Mouse (Mus musculus) G1E-ER4 (cell line): ENCODE data around the gene Olfr816. TPM values are rescaled to one million over a fixed set of nuclear protein-coding genes. Genes with fewer than 3 reads are reported as not detected.
"Not testable (repeated sequence)": the region's sequence is repeated elsewhere in the genome, so short reads cannot be mapped to it uniquely, and the experiment has no call there.

Experiments used
- GATA1 ChIP-seq: IDR thresholded peaks from one replicate; pipeline ENCODE4 v1.8.0; 2012; ENCODE audit warnings: low read length, inconsistent platforms
- polyA plus RNA-seq: library from polyadenylated mRNA; stranded (reverse); fragments of >175 nt; gene quantifications from 2 replicates; pipeline ENCODE4 v1.2.3, GENCODE M21; 2012

Gene Olfr816
- polyA plus RNA-seq, result not detected in 2 replicates

DNA sequence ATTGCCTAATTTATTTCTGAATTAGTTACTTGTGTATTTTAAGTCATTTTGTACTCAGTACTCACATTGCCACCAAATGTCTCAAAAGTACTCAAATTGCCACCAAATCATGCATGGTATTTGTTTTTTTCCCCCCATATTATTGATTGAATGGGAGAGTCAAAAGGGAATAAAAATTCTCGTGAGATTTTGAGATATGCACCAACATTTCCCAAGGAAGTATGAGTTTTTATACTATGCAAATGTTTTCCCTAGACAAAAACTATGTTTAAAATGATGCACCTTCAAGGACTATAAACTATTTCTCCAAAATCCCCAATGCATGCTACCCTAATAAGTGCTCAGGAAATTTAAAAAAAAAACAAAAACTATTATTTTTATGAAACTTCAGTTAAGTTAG, at the start of gene Olfr816:
Gene Olfr816 (minus strand): TSS at position 101 of the 400 bp plus-strand sequence.
- TF ChIP-seq GATA1, result no peak

DNA sequence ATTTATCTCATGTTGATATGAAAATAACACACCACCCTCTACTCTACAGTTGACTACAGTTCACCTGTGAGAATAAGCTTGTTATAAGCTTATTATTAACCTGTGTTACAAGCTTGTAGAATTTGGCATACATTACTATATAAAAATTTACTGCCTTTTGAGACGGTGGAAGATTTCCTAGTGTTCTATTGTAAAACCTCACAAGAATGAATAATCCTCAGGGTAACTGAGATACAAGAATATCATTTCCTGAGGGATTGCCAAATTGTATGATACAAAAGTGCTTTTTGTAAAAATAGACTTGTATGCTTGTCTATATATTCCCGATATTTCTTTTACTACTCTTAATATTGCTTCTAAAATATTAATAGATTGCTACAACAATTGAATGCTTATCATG, 33.6 kb upstream of the Olfr816 start, which contains the start of gene Olfr818:
Gene Olfr818 (minus strand): TSS at position 101 of the 400 bp plus-strand sequence.
- TF ChIP-seq GATA1, result no peak

DNA sequence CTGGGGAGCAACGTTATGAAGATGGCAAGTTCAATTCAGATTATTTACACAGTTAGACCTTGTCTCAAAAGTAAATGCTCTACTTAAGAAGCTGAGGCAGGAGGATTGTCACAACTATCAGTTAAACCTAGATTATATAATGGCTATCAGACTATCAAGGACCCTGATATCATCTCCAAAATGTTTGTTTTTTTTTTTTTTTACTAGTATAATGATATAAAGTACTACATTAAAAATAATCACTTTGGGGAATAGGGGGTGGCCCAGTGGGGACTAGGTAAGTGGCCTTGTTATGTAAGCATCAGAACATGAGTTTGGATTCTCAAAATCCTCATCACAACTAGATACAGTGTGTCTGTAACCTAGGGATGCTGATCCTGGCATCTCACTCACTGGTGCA, 9.6 kb downstream of the Olfr816 start, which contains the start of gene Olfr815:
Gene Olfr815 (minus strand): TSS at position 101 of the 400 bp plus-strand sequence.
- TF ChIP-seq GATA1, result not testable (repeated sequence)

DNA sequence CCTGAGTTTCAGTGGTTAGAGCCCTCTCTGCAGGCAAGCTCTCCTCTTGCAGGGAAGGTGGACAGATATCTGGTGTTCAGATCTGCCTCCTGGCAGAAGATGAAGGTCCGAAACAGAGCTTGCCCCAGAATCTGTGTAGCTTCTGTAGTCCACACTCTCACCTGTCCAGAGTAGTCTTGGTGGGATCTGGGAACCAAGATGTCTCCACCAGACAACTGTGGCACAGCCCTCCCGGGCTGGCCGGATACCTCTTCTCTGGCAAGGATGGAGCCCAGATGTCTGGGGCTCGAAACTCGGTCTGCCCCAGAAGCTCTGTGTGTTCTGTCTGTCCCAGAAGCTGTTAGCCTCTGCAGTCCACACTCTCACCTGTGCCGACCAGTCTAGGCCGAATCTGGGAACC, 29.5 kb downstream of the Olfr816 start:
- no peak for TF ChIP-seq GATA1

DNA sequence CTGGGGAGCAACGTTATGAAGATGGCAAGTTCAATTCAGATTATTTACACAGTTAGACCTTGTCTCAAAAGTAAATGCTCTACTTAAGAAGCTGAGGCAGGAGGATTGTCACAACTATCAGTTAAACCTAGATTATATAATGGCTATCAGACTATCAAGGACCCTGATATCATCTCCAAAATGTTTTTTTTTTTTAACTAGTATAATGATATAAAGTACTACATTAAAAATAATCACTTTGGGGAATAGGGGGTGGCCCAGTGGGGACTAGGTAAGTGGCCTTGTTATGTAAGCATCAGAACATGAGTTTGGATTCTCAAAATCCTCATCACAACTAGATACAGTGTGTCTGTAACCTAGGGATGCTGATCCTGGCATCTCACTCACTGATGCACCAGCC, 35.6 kb downstream of the Olfr816 start, which contains the start of gene Olfr814:
Gene Olfr814 (minus strand): TSS at position 101 of the 400 bp plus-strand sequence.
- not testable (repeated sequence) for TF ChIP-seq GATA1

Other genes starting within 250 kb of the Olfr816 start
- gene Olfr801, start 241.7 kb downstream of the Olfr816 start, polyA plus RNA-seq, result not detected in 2 replicates
- not detected in 2 replicates for gene Olfr802, start 227.4 kb downstream of the Olfr816 start, polyA plus RNA-seq
- not detected in 2 replicates for gene Olfr803, start 221.3 kb downstream of the Olfr816 start, polyA plus RNA-seq
- not detected in 2 replicates for gene Olfr804, start 212.4 kb downstream of the Olfr816 start, polyA plus RNA-seq
- not detected in 2 replicates for gene Olfr805, start 186.2 kb downstream of the Olfr816 start, polyA plus RNA-seq
- gene Olfr806, start 173.7 kb downstream of the Olfr816 start, polyA plus RNA-seq, result not detected in 2 replicates
- gene Olfr807, start 157.8 kb downstream of the Olfr816 start, polyA plus RNA-seq, result not detected in 2 replicates
- gene Olfr808, start 150.1 kb downstream of the Olfr816 start, polyA plus RNA-seq, result not detected in 2 replicates
- not detected in 2 replicates for gene Olfr809, start 141.0 kb downstream of the Olfr816 start, polyA plus RNA-seq
- not detected in 2 replicates for gene Olfr810, start 120.7 kb downstream of the Olfr816 start, polyA plus RNA-seq
- not detected in 2 replicates for gene Olfr811, start 111.2 kb downstream of the Olfr816 start, polyA plus RNA-seq
- not detected in 2 replicates for gene Olfr812, start 69.5 kb downstream of the Olfr816 start, polyA plus RNA-seq
- gene Olfr813, start 60.2 kb downstream of the Olfr816 start, polyA plus RNA-seq, result not detected in 2 replicates
- gene Olfr814, start 35.7 kb downstream of the Olfr816 start, polyA plus RNA-seq, result not detected in 2 replicates
- gene Olfr815, start 9.7 kb downstream of the Olfr816 start, polyA plus RNA-seq, result not detected in 2 replicates
- not detected in 2 replicates for gene Olfr818, start 33.5 kb upstream of the Olfr816 start, polyA plus RNA-seq
- not detected in 2 replicates for gene Olfr819, start 51.7 kb upstream of the Olfr816 start, polyA plus RNA-seq
- not detected in 2 replicates for gene Olfr247, start 60.5 kb upstream of the Olfr816 start, polyA plus RNA-seq
- gene Gm10310, start 69.5 kb upstream of the Olfr816 start, polyA plus RNA-seq, result not detected in 2 replicates
- gene Olfr820, start 97.0 kb upstream of the Olfr816 start, polyA plus RNA-seq, result not detected in 2 replicates
- gene Olfr821, start 114.8 kb upstream of the Olfr816 start, polyA plus RNA-seq, result not detected in 2 replicates
- gene Olfr822, start 155.6 kb upstream of the Olfr816 start, polyA plus RNA-seq, result not detected in 2 replicates
- gene Olfr823, start 199.8 kb upstream of the Olfr816 start, polyA plus RNA-seq, result not detected in 2 replicates
- gene Olfr824, start 214.4 kb upstream of the Olfr816 start, polyA plus RNA-seq, result not detected in 2 replicates